Mouse (Mus musculus): ENCODE results near the gene Eif4e3. TPM values are rescaled to one million over a fixed set of nuclear protein-coding genes. Genes with fewer than 3 reads are reported as not detected.

Gene Eif4e3
- 10 to 100 TPM; 15.9 to 28.1 (median 23.3) TPM for total RNA-seq (2022)

- DNase-seq: no peak
Observed at GRCm38 (mm10) chr6:99666318-99667171, at the start of gene Eif4e3, which contains the start of gene Gm20696. TSS of gene Eif4e3 (minus strand) at chr6:99666771. TSS of gene Gm20696 (minus strand) at chr6:99666797.

- DNase-seq: no peak
Observed at GRCm38 (mm10) chr6:99715913-99716312, 49.3 kb upstream of the Eif4e3 start.

- DNase-seq: no peak
Observed at GRCm38 (mm10) chr6:99715191-99715590, 48.6 kb upstream of the Eif4e3 start.

GRCm38 (mm10) chr6:99713256-99713655 is 46.7 kb upstream of the Eif4e3 start:
- DNase-seq: no peak

DNA sequence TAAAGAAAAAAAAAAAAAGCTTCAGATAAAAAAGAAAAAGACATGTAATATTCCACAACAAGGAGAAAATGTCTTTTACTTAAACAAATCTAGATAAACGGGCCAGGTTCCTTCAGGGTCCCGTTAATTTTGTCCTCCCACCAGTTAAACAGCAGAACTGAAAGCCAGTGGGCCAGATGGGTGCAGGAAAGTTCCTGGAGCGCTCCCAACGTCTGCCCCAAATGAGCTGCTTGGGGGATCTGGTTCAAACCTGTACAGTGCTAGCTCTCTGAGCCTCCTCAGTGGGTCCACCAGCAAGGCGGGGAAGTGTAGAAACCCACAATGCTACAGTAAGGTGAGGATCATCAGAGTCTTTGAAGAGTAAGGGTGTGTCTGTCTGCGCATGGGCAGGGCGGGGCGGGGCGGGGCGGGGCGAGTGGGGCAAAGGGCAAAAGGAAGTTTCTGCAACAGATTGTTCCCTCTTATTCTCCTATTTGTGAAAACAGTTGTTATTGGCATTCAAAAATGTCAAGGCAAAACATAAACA is 45.1 kb upstream of the Eif4e3 start:
- no peak for DNase-seq

DNA sequence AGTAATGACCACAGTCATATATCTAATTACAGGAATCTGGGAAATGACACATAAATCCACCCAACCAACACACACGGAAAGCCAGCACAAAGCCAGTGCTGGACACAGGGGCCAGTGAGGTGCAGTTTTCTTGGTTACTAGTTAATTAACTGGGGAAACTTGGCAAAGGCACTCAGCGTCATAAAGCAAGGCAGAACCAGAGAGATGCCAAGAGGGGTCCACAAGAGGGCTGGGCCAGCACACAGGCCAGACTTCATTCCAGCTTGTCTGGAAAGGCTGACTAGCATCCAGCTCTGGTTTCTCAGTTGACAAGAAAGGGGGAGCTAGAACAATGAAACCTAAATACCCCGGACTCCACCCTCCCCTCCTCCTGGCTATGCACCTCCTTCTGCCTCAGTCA is 33.9 kb upstream of the Eif4e3 start:
- DNase-seq: no peak

- DNase-seq: no peak
Observed at GRCm38 (mm10) chr6:99692916-99693841, 26.6 kb upstream of the Eif4e3 start.

DNA sequence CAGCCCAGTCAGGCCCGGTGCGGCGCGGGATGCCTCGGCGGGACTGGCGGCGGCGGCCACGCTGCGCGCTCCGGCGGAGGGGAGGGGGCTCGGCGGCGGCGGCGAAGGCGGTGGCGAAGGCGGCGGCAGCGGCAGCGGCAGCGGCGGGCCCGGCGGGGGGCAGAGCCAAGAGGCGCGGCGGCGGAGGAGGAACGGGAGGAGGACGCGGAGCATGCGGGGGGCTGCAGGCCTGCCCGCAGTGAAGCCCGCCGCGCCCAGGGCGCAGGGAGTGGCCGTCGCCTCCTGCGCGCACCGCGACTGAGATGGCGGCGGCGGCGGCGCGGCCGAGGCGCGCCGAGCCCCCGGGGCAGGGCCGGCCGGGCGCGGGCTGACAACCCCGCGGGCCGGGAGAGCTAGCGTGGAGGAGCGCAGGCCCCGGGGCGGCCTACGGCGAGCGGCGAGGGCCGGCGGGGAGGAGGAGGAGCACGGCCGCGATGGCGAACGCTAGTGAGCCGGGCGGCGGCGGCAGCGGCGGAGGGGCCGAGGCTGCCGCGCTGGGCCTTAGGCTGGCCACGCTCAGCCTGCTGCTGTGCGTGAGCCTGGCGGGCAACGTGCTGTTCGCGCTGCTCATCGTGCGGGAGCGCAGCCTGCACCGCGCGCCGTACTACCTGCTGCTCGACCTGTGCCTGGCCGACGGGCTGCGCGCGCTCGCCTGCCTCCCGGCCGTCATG is 25.8 kb upstream of the Eif4e3 start, which contains the start of gene Gpr27:
Gpr27 (plus strand) TSS at position 474 of the 710 bp plus-strand sequence.
- no peak for DNase-seq

DNA sequence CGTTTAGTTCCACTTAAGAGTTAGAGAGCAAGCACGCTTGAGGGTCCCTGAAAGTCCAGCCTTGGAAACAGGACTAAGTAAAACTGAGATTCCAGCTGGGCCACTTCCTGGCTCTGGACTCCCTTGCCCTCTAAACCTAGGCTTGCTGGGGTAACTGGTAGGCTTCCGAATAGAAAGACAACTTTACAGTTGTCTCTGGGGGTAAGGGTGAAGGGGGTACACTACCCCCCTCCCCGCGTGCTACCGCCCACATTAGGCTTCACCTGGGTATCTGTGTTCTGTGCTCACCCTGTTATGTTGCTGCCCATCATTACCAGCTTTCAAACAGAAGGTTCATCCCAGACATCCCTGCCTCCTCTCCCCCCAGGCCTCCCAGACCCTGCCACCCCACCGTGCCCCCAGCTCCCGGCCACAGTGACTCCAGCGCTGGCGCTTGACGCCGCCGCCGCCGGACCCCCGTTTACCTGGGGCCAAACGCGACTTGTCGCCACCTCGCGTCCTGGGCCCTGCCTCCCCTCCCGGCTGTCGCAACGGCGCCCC is 25.2 kb upstream of the Eif4e3 start:
- DNase-seq: no peak

- no peak for DNase-seq
Observed at GRCm38 (mm10) chr6:99688513-99688912, 21.9 kb upstream of the Eif4e3 start.

- no peak for DNase-seq
Observed at GRCm38 (mm10) chr6:99684899-99685298, 18.3 kb upstream of the Eif4e3 start.

GRCm38 (mm10) chr6:99683974-99684373 is 17.4 kb upstream of the Eif4e3 start:
- DNase-seq: no peak

DNA sequence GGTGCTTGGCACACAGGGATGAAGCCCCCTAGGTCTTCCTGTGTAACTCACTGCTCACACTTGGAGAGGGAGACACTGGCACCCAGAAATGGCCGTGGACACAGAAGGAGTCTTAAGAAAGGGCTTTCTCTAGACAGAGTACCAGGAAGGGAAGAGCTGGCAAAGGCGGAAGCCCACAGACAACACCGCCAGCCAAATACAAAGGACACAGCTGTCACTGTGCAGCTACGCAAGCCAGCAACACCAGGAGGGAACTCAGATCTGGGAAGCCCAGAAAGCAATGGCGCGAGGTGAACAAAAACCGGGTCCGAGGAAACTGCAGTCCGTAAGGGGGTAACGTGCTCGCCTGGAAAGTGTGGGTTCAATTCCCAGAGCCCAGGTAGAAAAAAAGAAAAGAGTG is 11.5 kb upstream of the Eif4e3 start:
- no peak for DNase-seq

DNA sequence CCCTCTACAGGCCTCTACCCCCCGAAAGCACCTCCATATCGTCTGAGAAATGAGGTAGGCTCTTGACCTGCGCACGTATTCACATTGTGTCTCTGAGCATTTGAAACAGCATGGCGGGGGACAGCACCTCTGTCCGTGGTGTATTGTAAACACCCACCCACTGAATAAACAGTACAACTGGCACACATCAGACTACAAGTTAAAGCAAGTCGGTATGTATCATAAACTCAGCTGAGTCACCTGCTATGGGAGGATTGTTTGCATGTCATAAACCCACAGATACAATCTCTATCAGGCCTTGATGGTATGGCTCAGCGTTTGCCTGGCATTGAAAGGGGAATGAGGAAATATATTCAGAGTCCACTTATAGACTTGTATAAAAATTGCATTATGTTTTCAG is 10.8 kb upstream of the Eif4e3 start:
- DNase-seq: no peak

- DNase-seq: no peak
Observed at GRCm38 (mm10) chr6:99674482-99674881, 7.9 kb upstream of the Eif4e3 start.

- DNase-seq: no peak
Observed at GRCm38 (mm10) chr6:99671768-99672167, 5.2 kb upstream of the Eif4e3 start.

- no peak for DNase-seq
Observed at GRCm38 (mm10) chr6:99670481-99671119, 4.0 kb upstream of the Eif4e3 start.

- no peak for DNase-seq
Observed at GRCm38 (mm10) chr6:99669481-99670325, 3.1 kb upstream of the Eif4e3 start.

DNA sequence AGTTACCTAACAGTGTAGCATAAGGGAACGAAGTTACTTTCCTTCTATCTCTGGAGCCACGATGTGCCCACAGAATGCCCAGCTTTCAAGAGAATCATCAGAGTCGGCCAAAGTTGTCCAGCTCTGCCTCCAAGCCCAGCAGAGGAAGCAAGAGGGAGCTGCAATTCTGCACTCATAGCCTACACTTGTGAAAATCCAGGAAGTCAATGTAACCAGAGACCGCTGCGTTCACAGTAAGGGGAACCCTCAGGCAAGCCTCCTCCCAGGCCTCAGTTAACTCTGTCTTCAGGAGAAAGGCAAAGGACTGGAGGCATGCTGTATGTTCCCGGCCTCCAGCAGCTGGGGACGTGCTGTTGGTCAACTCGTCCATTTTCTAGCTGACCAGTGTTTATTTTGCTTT is 719 bp upstream of the Eif4e3 start:
- no peak for DNase-seq
